Mouse (Mus musculus): Measurements from ENCODE around the gene Asdurf. TPM values are rescaled to one million over a fixed set of nuclear protein-coding genes. Genes with fewer than 3 reads are reported as not detected.
A peak's percentile ranks its signal among the peaks of the same experiment; 100 is the strongest.
"Not testable (repeated sequence)": the region's sequence is repeated elsewhere in the genome, so short reads cannot be mapped to it uniquely, and the experiment has no call there.

Asdurf gene
- polyA plus RNA-seq, 1 experiment from 2014 or later = not detected

- not testable (repeated sequence) for H3K4me2 ChIP-seq (ENCODE audit: low read length); H3K27me3 ChIP-seq (ENCODE audit: control insufficient read depth, insufficient read depth, low read depth, low read length); H3K4me1 ChIP-seq (ENCODE audit: control insufficient read depth, insufficient read depth, low read length); H3K9ac ChIP-seq (ENCODE audit: low read depth, low read length); H3K4me3 ChIP-seq (ENCODE audit: low read depth, low read length); ATAC-seq; H3K27ac ChIP-seq (ENCODE audit: low read length)
- WGBS = 51% methylated on average over 2 of the region's 2 CpGs
- H3K36me3 ChIP-seq (ENCODE audit: control insufficient read depth, insufficient read depth, low read length) = peaks cover 18% of the 10 kb centered on the region
- peaks cover 14% of the 10 kb centered on the region; the same call in 1 of the 2 replicates for H3K9me3 ChIP-seq (replicated peaks; ENCODE audit: control insufficient read depth, low read length, poor library complexity, severe bottlenecking)
Observed at GRCm38 (mm10) chr1:53337403-53337802, 15.0 kb downstream of the Asdurf start.

GRCm38 (mm10) chr1:53335465-53335864 lies 17.0 kb downstream of the Asdurf start:
- Histone ChIP-seq H3K4me2 (ENCODE audit: low read length) (no peak overlapping the region), H3K36me3 (ENCODE audit: control insufficient read depth, insufficient read depth, low read length) (peaks cover 3% of the 10 kb centered on the region; the same call in 1 of the 2 replicates), H3K9ac (ENCODE audit: low read depth, low read length) (no peak overlapping the region), H3K4me3 (ENCODE audit: low read depth, low read length) (no peak overlapping the region), H3K27me3 (ENCODE audit: control insufficient read depth, insufficient read depth, low read depth, low read length) (no peaks in the 10 kb centered on the region), H3K27ac (ENCODE audit: low read length) (no peak overlapping the region), H3K4me1 (ENCODE audit: control insufficient read depth, insufficient read depth, low read length) (no peaks in the 10 kb centered on the region), H3K9me3 (replicated peaks; ENCODE audit: control insufficient read depth, low read length, poor library complexity, severe bottlenecking) (peaks cover 3% of the 10 kb centered on the region; the same call in 1 of the 2 replicates)
- ATAC-seq = no peak

GRCm38 (mm10) chr1:53333527-53333926 lies 18.9 kb downstream of the Asdurf start:
- not testable (repeated sequence) for H3K4me3 ChIP-seq (ENCODE audit: low read depth, low read length); H3K4me1 ChIP-seq (ENCODE audit: control insufficient read depth, insufficient read depth, low read length); ATAC-seq; H3K27me3 ChIP-seq (ENCODE audit: control insufficient read depth, insufficient read depth, low read depth, low read length); H3K9ac ChIP-seq (ENCODE audit: low read depth, low read length); H3K27ac ChIP-seq (ENCODE audit: low read length); H3K4me2 ChIP-seq (ENCODE audit: low read length); H3K36me3 ChIP-seq (ENCODE audit: control insufficient read depth, insufficient read depth, low read length); H3K9me3 ChIP-seq (replicated peaks; ENCODE audit: control insufficient read depth, low read length, poor library complexity, severe bottlenecking)
- WGBS = 67% methylated on average over 5 of the region's 5 CpGs

DNA sequence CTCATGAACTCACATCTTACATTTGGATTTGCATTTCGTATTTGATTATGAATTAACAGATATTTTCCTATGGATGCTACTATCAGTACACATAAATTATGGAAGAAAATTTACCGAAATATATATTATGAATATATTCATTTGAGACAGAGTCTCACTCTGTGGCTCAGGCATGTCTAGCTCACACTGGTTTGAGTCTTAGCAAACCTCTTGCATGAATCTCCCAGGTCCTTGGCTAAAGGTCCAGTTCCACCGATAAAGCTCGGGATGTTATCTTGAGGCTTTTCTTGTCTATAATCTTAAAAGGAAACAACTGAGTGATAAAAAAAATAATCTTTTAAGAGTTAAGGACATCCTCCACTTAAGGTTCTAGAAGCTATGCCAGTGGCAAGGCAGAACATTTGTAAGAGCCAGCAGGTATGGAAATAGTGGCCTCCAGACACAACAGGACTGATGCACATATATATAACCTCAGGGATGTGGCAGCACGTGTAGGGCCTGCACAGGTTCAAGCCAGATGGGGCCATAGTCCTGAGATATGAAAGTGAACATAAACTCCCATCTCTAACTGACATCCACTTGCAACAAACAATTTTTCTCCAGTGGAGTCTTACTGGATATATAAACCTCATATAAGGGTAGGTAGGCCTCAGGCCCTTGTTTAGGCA lies 27.5 kb downstream of the Asdurf start:
- H3K4me3 ChIP-seq (ENCODE audit: low read depth, low read length) = no peak overlapping the region
- no peak overlapping the region for H3K27ac ChIP-seq (ENCODE audit: low read length)
- H3K4me2 ChIP-seq (ENCODE audit: low read length) = no peak overlapping the region
- H3K9me3 ChIP-seq (replicated peaks; ENCODE audit: control insufficient read depth, low read length, poor library complexity, severe bottlenecking) = no peaks in the 10 kb centered on the region
- peaks cover 5% of the 10 kb centered on the region; the same call in 1 of the 2 replicates for H3K36me3 ChIP-seq (ENCODE audit: control insufficient read depth, insufficient read depth, low read length)
- ATAC-seq = no peak
- no peaks in the 10 kb centered on the region for H3K4me1 ChIP-seq (ENCODE audit: control insufficient read depth, insufficient read depth, low read length)
- no peak overlapping the region for H3K9ac ChIP-seq (ENCODE audit: low read depth, low read length)
- no peaks in the 10 kb centered on the region for H3K27me3 ChIP-seq (ENCODE audit: control insufficient read depth, insufficient read depth, low read depth, low read length)
- WGBS = 95% methylated on average over 5 of the region's 5 CpGs

- Histone ChIP-seq H3K27me3 (ENCODE audit: control insufficient read depth, insufficient read depth, low read depth, low read length) (no peaks in the 10 kb centered on the region), H3K4me3 (ENCODE audit: low read depth, low read length) (no peak overlapping the region), H3K36me3 (ENCODE audit: control insufficient read depth, insufficient read depth, low read length) (peaks cover 6% of the 10 kb centered on the region; the same call in 1 of the 2 replicates), H3K4me2 (ENCODE audit: low read length) (no peak overlapping the region), H3K4me1 (ENCODE audit: control insufficient read depth, insufficient read depth, low read length) (no peaks in the 10 kb centered on the region), H3K9me3 (replicated peaks; ENCODE audit: control insufficient read depth, low read length, poor library complexity, severe bottlenecking) (no peaks in the 10 kb centered on the region), H3K27ac (ENCODE audit: low read length) (no peak overlapping the region), H3K9ac (ENCODE audit: low read depth, low read length) (no peak overlapping the region)
- no peak for ATAC-seq
- 95% methylated on average over 1 of the region's 1 CpGs for WGBS
Observed at GRCm38 (mm10) chr1:53324277-53324676, 28.1 kb downstream of the Asdurf start.

GRCm38 (mm10) chr1:53323254-53323653 lies 29.2 kb downstream of the Asdurf start:
- 90% methylated on average over 5 of the region's 5 CpGs for WGBS

GRCm38 (mm10) chr1:53321662-53322344 lies 30.6 kb downstream of the Asdurf start:
- Histone ChIP-seq H3K4me3 (ENCODE audit: low read depth, low read length) (no peak overlapping the region), H3K27ac (ENCODE audit: low read length) (no peak overlapping the region), H3K9me3 (replicated peaks; ENCODE audit: control insufficient read depth, low read length, poor library complexity, severe bottlenecking) (no peaks in the 10 kb centered on the region), H3K9ac (ENCODE audit: low read depth, low read length) (no peak overlapping the region), H3K4me1 (ENCODE audit: control insufficient read depth, insufficient read depth, low read length) (no peaks in the 10 kb centered on the region), H3K27me3 (ENCODE audit: control insufficient read depth, insufficient read depth, low read depth, low read length) (no peaks in the 10 kb centered on the region), H3K36me3 (ENCODE audit: control insufficient read depth, insufficient read depth, low read length) (peaks cover 7% of the 10 kb centered on the region; the same call in 1 of the 2 replicates), H3K4me2 (ENCODE audit: low read length) (no peak overlapping the region)
- no peak for ATAC-seq
- WGBS = 97% methylated on average over 4 of the region's 4 CpGs

More at GRCm38 (mm10) chr1:53323254-53323653, 29.2 kb downstream of the Asdurf start:
- Histone ChIP-seq H3K4me1 (ENCODE audit: control insufficient read depth, insufficient read depth, low read length) (no peaks in the 10 kb centered on the region), H3K27me3 (ENCODE audit: control insufficient read depth, insufficient read depth, low read depth, low read length) (no peaks in the 10 kb centered on the region), H3K4me2 (ENCODE audit: low read length) (no peak overlapping the region), H3K9me3 (replicated peaks; ENCODE audit: control insufficient read depth, low read length, poor library complexity, severe bottlenecking) (no peaks in the 10 kb centered on the region), H3K9ac (ENCODE audit: low read depth, low read length) (no peak overlapping the region), H3K36me3 (ENCODE audit: control insufficient read depth, insufficient read depth, low read length) (peaks cover 6% of the 10 kb centered on the region; the same call in 1 of the 2 replicates), H3K4me3 (ENCODE audit: low read depth, low read length) (no peak overlapping the region), H3K27ac (ENCODE audit: low read length) (no peak overlapping the region)
- no peak for ATAC-seq

- H3K4me3 ChIP-seq (ENCODE audit: low read depth, low read length) = peak within 1 kb of the TSS; percentile 74
- H3K4me1 ChIP-seq (ENCODE audit: control insufficient read depth, insufficient read depth, low read length) = peaks cover 7% of the 10 kb centered on the region
- H3K9me3 ChIP-seq (replicated peaks; ENCODE audit: control insufficient read depth, low read length, poor library complexity, severe bottlenecking) = no peaks in the 10 kb centered on the region
- 0 out of 2 replicates have a peak, but pooled peaks cover 2% of the 10 kb centered on the region for H3K36me3 ChIP-seq (ENCODE audit: control insufficient read depth, insufficient read depth, low read length)
- H3K27me3 ChIP-seq (ENCODE audit: control insufficient read depth, insufficient read depth, low read depth, low read length) = no peaks in the 10 kb centered on the region
- peak within 1 kb of the TSS; percentile 82 for H3K27ac ChIP-seq (ENCODE audit: low read length)
- WGBS = 3% methylated on average over 27 of the region's 27 CpGs
- peak within 1 kb of the TSS; percentile 71 for H3K4me2 ChIP-seq (ENCODE audit: low read length)
- H3K9ac ChIP-seq (ENCODE audit: low read depth, low read length) = peak within 1 kb of the TSS; percentile 75
- peak; percentile 99 for ATAC-seq
Observed at GRCm38 (mm10) chr1:53312989-53313967, 39.1 kb downstream of the Asdurf start, which contains the start of gene Osgepl1. TSS of gene Osgepl1 (plus strand) at chr1:53313624.
